Mouse (Mus musculus) B cell, adult 62 days (primary cell): ENCODE results near the gene Lmbr1. TPM values are rescaled to one million over a fixed set of nuclear protein-coding genes. Genes with fewer than 3 reads are reported as not detected.

Experiments
- total RNA-seq: library from RNA; stranded (reverse); gene quantifications from 4 replicates; pipeline ENCODE4 v1.2.4, GENCODE M21; 2023

Gene Lmbr1
- total RNA-seq, result 1.4 to 2.9 TPM (median 1.6 TPM) in 4 replicates

GRCm38 (mm10) chr5:29378298-29379036, at the start of gene Lmbr1:
TSS of gene Lmbr1 (minus strand) at chr5:29378390.

GRCm38 (mm10) chr5:29195570-29196263, 182.5 kb downstream of the Lmbr1 start, which contains the start of gene Rnf32:
TSS of gene Rnf32 (plus strand) at chr5:29195992.

Other genes with a start within 250 kb of the Lmbr1 start
- not detected in 4 replicates for gene Rnf32, start 182.4 kb downstream of the Lmbr1 start, total RNA-seq
- gene Nom1, start 56.3 kb upstream of the Lmbr1 start, total RNA-seq, result 25.5 to 29.6 TPM (median 27.1 TPM) in 4 replicates
- not detected in 4 replicates for gene Mnx1, start 100.1 kb upstream of the Lmbr1 start, total RNA-seq
- 39.8 to 44.5 TPM (median 42.2 TPM) in 4 replicates for gene Ube3c, start 190.9 kb upstream of the Lmbr1 start, total RNA-seq